Mouse (Mus musculus): ENCODE data around the gene Zfpm1. TPM values are rescaled to one million over a fixed set of nuclear protein-coding genes. Genes with fewer than 3 reads are reported as not detected.
A peak's percentile ranks its signal among the peaks of the same experiment; 100 is the strongest.

Gene Zfpm1
- polyA plus RNA-seq, 1 experiment from 2014 or later = 1.00 TPM

GRCm38 (mm10) chr8:122376365-122377231 is 94.7 kb downstream of the Zfpm1 start, which contains the start of gene Zc3h18:
Zc3h18 (plus strand) TSS chr8:122376609.
- WGBS = under 1% methylated on average over 93 of the region's 107 CpGs
- ATAC-seq (ENCODE audit: low FRiP score) = peak; percentile 93
- H3K9me3 ChIP-seq (replicated peaks) = no peaks in the 10 kb centered on the region

GRCm38 (mm10) chr8:122383039-122383438 is 101.1 kb downstream of the Zfpm1 start:
- no peak for ATAC-seq (ENCODE audit: low FRiP score)
- Histone ChIP-seq H3K4me3 (replicated peaks) (no peak overlapping the region), H3K36me3 (peaks cover 56% of the 10 kb centered on the region), H3K9ac (replicated peaks) (no peak overlapping the region), H3K27me3 (replicated peaks) (no peaks in the 10 kb centered on the region), H3K4me2 (no peak overlapping the region), H3K4me1 (peaks cover 10% of the 10 kb centered on the region), H3K9me3 (replicated peaks) (no peaks in the 10 kb centered on the region), H3K27ac (replicated peaks) (no peak overlapping the region)
- 83% methylated on average over 4 of the region's 4 CpGs for WGBS

More at GRCm38 (mm10) chr8:122376365-122377231, 94.7 kb downstream of the Zfpm1 start, which contains the start of gene Zc3h18:
- H3K4me2 ChIP-seq = peak within 1 kb of the TSS; percentile 71
- H3K4me3 ChIP-seq (replicated peaks) = peak within 1 kb of the TSS; percentile 87
- H3K27ac ChIP-seq (replicated peaks) = peak within 1 kb of the TSS; percentile 94
- H3K27me3 ChIP-seq (replicated peaks) = no peaks in the 10 kb centered on the region
- peak within 1 kb of the TSS; percentile 88 for H3K9ac ChIP-seq (replicated peaks)
- peaks cover 7% of the 10 kb centered on the region for H3K36me3 ChIP-seq
- peaks cover 31% of the 10 kb centered on the region for H3K4me1 ChIP-seq

Other genes starting within 250 kb of the Zfpm1 start
- 0.12 TPM in 1 of 2 replicates, not detected in the other for gene Trhr2, start 78.6 kb downstream of the Zfpm1 start, polyA plus RNA-seq (2015; fragmentation: Nextera tagmentation; extraction: Ambion mirVana)
- gene Zc3h18, start 94.5 kb downstream of the Zfpm1 start, polyA plus RNA-seq (2015; fragmentation: Nextera tagmentation; extraction: Ambion mirVana) = 30.6 and 35.3 TPM in 2 replicates
- gene Il17c, start 139.9 kb downstream of the Zfpm1 start, polyA plus RNA-seq (2015; fragmentation: Nextera tagmentation; extraction: Ambion mirVana) = not detected in 2 replicates
- 46.0 and 94.9 TPM in 2 replicates for gene Cyba, start 150.8 kb downstream of the Zfpm1 start, polyA plus RNA-seq (2015; fragmentation: Nextera tagmentation; extraction: Ambion mirVana)
- 65.9 and 73.2 TPM in 2 replicates for gene Mvd, start 161.3 kb downstream of the Zfpm1 start, polyA plus RNA-seq (2015; fragmentation: Nextera tagmentation; extraction: Ambion mirVana)
- 0.12 and 1.1 TPM in 2 replicates for gene Snai3, start 178.6 kb downstream of the Zfpm1 start, polyA plus RNA-seq (2015; fragmentation: Nextera tagmentation; extraction: Ambion mirVana)
- 34.9 and 36.8 TPM in 2 replicates for gene Rnf166, start 193.9 kb downstream of the Zfpm1 start, polyA plus RNA-seq (2015; fragmentation: Nextera tagmentation; extraction: Ambion mirVana)
- gene Ctu2, start 194.0 kb downstream of the Zfpm1 start, polyA plus RNA-seq (2015; fragmentation: Nextera tagmentation; extraction: Ambion mirVana) = 66.2 and 80.2 TPM in 2 replicates